Mouse (Mus musculus): ENCODE measurements around the gene Pstpip1.
A peak's percentile ranks its signal among the peaks of the same experiment; 100 is the strongest.

Pstpip1 gene

GRCm38 (mm10) chr9:56089778-56090520 is at the start of gene Pstpip1:
Pstpip1 (plus strand) TSS chr9:56089962.
- peak; percentile 28 for DNase-seq

- peak; percentile 97 for DNase-seq
These were observed 48.2 kb upstream of the Pstpip1 start, which contains the start of gene Rcn2 for GRCm38 (mm10) chr9:56041372-56042180. Rcn2 (plus strand) TSS chr9:56041845.

- DNase-seq = no peak
These were observed 47.6 kb upstream of the Pstpip1 start for GRCm38 (mm10) chr9:56042181-56042621.

- DNase-seq = no peak
These were observed 36.0 kb upstream of the Pstpip1 start for GRCm38 (mm10) chr9:56053796-56054195.

GRCm38 (mm10) chr9:56056147-56056546 is 33.6 kb upstream of the Pstpip1 start:
- DNase-seq = no peak

GRCm38 (mm10) chr9:56062336-56062735 is 27.4 kb upstream of the Pstpip1 start:
- DNase-seq = no peak

- no peak for DNase-seq
These were observed 24.8 kb upstream of the Pstpip1 start for GRCm38 (mm10) chr9:56065011-56065410.

GRCm38 (mm10) chr9:56067964-56068363 is 21.8 kb upstream of the Pstpip1 start:
- DNase-seq = no peak

GRCm38 (mm10) chr9:56068630-56069029 is 21.1 kb upstream of the Pstpip1 start:
- DNase-seq = no peak

GRCm38 (mm10) chr9:56072861-56073260 is 16.9 kb upstream of the Pstpip1 start:
- DNase-seq = no peak

GRCm38 (mm10) chr9:56074863-56075262 is 14.9 kb upstream of the Pstpip1 start:
- DNase-seq = no peak

GRCm38 (mm10) chr9:56075264-56075663 is 14.5 kb upstream of the Pstpip1 start:
- peak; percentile 29 for DNase-seq

GRCm38 (mm10) chr9:56075901-56076620 is 13.7 kb upstream of the Pstpip1 start:
- DNase-seq = no peak

GRCm38 (mm10) chr9:56079587-56079986 is 10.2 kb upstream of the Pstpip1 start:
- DNase-seq = no peak

- DNase-seq = no peak
These were observed 3.2 kb upstream of the Pstpip1 start for GRCm38 (mm10) chr9:56086524-56086923.

GRCm38 (mm10) chr9:56090546-56091225 is 924 bp downstream of the Pstpip1 start:
- DNase-seq = no peak

- DNase-seq = no peak
These were observed 2.3 kb downstream of the Pstpip1 start for GRCm38 (mm10) chr9:56092102-56092501.

GRCm38 (mm10) chr9:56097584-56098298 is 8.0 kb downstream of the Pstpip1 start:
- no peak for DNase-seq

- no peak for DNase-seq
These were observed 10.3 kb downstream of the Pstpip1 start for GRCm38 (mm10) chr9:56100041-56100522.

- no peak for DNase-seq
These were observed 11.3 kb downstream of the Pstpip1 start for GRCm38 (mm10) chr9:56101022-56101421.

GRCm38 (mm10) chr9:56104921-56105320 is 15.2 kb downstream of the Pstpip1 start:
- no peak for DNase-seq

Measured in cerebellum, adult 8-10 months (tissue).